Mouse (Mus musculus) brain, adult 10 weeks (tissue): ENCODE data around the gene Zfp974. TPM values are rescaled to one million over a fixed set of nuclear protein-coding genes. Genes with fewer than 3 reads are reported as not detected.

Experiments
- polyA plus RNA-seq: library from polyadenylated mRNA; stranded (reverse); fragments of 350-450 nt; fragmentation: Illumina TruSeq; extraction: RNeasy Lipid Tissue Mini Kit (QIAGEN cat#74804); gene quantifications from one replicate; pipeline ENCODE4 v1.2.3, GENCODE M21; 2015; ENCODE audit warnings: low read depth, low replicate concordance

Zfp974 gene
- polyA plus RNA-seq = 9.4 TPM

GRCm38 (mm10) chr7:27928818-27929695 lies at the start of gene Zfp974:
TSS of gene Zfp974 (minus strand) at chr7:27929460.

Other genes with a start within 250 kb of the Zfp974 start
- 9.8 TPM for gene Zfp607b, start 240.1 kb downstream of the Zfp974 start, polyA plus RNA-seq
- gene Zfp60, start 198.1 kb downstream of the Zfp974 start, polyA plus RNA-seq = 25.7 TPM
- 7.4 TPM for gene Zfp626, start 122.3 kb downstream of the Zfp974 start, polyA plus RNA-seq
- 6.5 TPM for gene Zfp59, start 90.9 kb downstream of the Zfp974 start, polyA plus RNA-seq
- gene Zfp607a, start 71.9 kb downstream of the Zfp974 start, polyA plus RNA-seq = 0.71 TPM
- 14.2 TPM for gene Zfp780b, start 49.7 kb upstream of the Zfp974 start, polyA plus RNA-seq
- gene Zfp850, start 84.7 kb upstream of the Zfp974 start, polyA plus RNA-seq = 4.6 TPM
- gene Psmc4, start 120.6 kb upstream of the Zfp974 start, polyA plus RNA-seq = 177 TPM
- gene Fcgbp, start 141.8 kb upstream of the Zfp974 start, polyA plus RNA-seq = 0.06 TPM
- 0.04 TPM for gene 9530053A07Rik, start 200.0 kb upstream of the Zfp974 start, polyA plus RNA-seq
- gene Fbl, start 240.2 kb upstream of the Zfp974 start, polyA plus RNA-seq = 60.8 TPM